Mouse (Mus musculus) brain, embryonic 18.5 days (tissue): ENCODE measurements around the gene Nup155.
"Not testable (repeated sequence)": the region's sequence is repeated elsewhere in the genome, so short reads cannot be mapped to it uniquely, and the experiment has no call there.

Source experiments
- DNase-seq: peaks from one replicate; pipeline ENCODE4 v3.0.0-alpha.2; 2012; ENCODE audit warnings: low read depth, low spot score

The Nup155 gene

DNA sequence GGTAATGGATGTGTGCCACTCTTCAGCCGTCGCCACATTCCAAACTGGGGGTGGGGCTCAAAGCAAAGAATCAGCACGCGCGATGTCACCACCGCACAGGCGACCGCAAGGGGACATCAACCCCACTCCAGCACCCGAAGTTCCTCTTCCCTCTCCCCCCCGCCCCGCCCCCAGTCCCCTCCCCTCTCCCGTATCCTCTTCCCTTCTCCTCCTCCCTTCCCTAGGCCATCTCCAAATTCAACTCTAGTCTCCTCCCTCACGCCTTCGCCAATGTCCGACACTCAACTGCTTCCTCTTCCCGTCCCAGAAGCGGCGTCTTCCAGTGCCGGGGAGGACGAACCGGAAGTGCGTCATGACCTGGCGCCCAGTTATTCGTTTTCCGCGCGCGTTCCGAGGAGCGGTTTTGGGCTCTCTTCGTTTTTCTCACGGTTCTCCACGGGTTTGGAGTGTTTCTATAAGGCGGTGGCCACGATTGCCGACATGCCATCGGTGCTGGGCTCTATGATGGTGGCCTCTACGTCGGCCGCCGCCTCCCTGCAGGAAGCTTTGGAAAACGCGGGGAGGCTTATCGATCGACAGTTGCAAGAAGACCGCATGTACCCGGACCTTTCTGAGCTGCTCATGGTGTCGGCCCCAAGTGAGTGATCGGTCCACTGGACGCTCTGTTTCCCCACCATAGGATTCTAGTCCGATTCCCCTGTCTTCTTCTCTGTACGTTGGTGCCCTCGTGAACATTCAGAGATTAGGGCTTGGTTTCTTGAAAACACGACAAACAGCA, at the start of gene Nup155:
Nup155 (plus strand) TSS at position 308 of the 778 bp plus-strand sequence.
- peak; percentile 90 for DNase-seq

DNA sequence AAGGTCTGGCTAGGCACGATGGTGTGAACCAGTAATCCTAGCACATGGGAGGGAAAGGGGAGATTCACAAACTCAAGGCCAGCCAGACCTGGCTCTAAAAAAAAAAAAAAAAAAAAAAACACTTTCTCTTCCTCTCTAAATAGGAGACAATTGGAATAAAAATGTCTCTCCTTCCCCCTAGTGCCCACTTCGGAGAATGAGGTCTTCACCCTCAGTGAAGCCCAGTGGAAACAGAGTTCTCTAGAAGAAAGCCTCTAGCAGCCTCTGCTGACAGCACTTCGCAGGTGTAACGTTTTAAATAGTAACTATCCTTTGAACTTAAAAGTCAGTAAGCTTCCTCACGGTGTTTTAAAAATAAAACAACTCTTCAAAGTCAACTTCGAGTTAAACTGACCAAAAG, 43.9 kb upstream of the Nup155 start:
- peak; percentile 4 for DNase-seq

DNA sequence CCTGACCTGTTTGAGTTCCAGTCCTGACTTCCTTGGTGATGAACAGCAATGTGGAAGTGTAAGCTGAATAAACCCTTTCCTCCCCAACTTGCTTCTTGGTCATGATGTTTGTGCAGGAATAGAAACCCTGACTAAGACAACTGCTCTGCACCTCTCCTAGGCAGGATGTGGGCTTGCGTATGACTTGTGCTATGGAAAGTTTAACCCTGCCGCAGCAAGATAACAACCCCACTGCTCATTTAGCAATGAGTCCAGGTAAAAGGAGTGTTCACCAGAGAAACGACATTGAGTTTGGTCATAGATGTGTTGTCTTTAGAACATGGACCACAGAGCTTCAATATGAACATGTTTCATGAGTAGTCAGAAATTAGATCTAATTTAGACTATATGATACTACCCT, 35.9 kb upstream of the Nup155 start:
- DNase-seq = not testable (repeated sequence)

DNA sequence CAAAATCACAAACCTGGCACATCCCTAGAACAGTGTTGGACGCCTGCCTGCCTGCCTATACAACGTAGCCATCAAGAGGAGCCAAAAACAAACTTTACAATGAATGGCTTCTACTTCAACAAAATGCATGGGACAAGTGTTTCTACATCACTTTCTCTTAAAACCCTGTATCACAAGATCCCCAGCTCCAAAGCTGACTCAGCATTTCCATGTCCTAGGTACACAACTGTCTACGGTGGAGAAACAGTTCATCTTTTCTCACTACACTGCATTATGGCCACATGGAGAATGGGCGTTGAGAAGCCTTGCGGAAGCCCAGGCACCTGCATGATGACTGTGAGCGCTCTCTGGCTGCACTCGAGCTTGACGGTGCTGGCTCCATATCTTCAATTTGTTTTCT, 26.9 kb upstream of the Nup155 start:
- DNase-seq = no peak

DNA sequence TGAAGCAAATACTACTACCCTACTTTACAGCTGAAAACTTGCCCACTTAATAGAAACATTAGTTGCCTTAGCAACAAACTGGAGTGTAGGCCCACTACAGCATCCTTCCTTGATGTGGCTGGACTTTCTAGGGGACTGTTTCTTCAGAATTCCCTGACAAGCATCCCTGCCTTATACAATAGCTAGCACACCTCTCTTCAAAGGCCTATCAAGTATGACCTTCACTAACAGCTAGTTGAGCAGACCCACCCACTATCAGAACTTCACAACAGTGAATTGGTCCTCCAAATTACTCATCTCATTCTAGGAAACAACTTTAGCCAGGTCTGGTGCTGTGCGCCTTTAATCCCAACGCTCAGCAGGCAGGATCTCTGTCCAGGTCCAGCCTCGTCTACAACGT, 21.8 kb upstream of the Nup155 start:
- DNase-seq = no peak

DNA sequence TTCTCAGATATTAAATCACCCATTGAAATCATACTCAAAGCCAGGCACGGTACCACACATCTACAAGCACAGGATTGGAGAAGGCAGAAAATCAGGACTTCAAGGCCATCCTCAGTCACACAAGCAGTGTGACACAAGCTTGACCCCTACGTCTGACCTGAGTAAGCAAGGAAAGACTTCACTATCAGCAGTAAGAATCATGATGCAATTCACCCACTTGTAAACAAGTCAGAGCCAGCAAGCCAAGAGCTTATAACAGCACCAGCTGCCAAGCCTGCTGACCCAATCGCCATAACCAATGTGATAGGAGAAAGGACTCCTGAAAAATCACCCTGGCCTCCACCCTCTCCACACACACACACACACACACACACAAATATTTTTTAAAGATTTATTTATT, 20.4 kb upstream of the Nup155 start:
- DNase-seq = no peak

DNA sequence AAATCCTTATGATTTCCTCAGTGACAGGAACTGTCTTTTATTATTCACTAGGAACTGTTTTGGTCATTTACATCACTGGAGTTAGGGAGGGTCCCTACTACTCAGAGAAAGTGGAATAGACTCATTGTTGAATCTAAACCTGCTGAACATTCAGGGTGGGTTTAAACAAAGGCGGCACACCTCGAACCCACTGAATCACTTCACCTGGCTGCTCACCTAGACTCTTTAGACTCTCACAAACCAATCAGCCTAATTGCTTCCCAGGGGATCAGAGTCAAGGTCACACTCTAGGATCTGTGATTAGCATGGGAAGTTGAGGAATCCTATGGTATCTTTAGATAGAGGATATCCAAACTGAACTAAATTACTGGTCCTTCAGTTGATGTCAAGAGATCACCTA, 18.4 kb upstream of the Nup155 start:
- no peak for DNase-seq

DNA sequence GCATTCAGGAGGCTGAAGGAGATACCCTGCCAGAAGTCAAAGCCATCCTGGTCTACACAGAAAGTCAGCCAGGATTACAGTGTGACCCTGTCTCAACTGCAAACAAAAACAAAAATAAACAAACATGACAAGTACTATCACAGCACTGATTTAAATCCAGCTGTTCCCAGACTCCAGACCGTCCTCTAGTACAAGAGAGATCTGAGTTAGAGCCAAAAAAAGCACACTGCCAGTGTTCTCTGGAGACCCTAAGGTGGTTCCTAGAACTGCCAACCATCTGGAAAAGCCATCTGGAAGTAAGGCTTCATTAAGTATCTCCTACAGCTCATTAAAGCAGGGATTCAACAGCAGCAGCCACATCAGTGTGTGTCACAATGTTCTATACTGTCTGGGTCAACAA, 16.4 kb upstream of the Nup155 start:
- DNase-seq = not testable (repeated sequence)

DNA sequence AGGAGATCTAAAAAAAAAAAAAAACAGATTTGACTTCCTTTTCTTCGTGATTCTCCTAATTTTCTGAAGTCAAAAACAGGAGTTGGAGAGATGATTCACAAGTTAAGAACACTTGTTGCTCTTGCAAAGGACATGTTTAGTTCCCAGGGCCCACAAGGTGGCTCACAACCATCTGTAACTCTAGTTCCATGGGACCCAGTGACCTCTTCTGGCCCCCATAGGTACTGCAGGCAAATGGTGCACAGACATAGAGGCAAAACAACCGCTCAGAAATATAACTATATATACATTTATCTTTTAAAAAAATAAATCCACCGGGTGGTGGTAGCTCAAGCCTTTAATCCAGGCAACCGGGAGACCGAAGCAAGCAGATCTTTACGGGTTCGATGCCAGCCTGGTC, 11.2 kb upstream of the Nup155 start:
- no peak for DNase-seq

DNA sequence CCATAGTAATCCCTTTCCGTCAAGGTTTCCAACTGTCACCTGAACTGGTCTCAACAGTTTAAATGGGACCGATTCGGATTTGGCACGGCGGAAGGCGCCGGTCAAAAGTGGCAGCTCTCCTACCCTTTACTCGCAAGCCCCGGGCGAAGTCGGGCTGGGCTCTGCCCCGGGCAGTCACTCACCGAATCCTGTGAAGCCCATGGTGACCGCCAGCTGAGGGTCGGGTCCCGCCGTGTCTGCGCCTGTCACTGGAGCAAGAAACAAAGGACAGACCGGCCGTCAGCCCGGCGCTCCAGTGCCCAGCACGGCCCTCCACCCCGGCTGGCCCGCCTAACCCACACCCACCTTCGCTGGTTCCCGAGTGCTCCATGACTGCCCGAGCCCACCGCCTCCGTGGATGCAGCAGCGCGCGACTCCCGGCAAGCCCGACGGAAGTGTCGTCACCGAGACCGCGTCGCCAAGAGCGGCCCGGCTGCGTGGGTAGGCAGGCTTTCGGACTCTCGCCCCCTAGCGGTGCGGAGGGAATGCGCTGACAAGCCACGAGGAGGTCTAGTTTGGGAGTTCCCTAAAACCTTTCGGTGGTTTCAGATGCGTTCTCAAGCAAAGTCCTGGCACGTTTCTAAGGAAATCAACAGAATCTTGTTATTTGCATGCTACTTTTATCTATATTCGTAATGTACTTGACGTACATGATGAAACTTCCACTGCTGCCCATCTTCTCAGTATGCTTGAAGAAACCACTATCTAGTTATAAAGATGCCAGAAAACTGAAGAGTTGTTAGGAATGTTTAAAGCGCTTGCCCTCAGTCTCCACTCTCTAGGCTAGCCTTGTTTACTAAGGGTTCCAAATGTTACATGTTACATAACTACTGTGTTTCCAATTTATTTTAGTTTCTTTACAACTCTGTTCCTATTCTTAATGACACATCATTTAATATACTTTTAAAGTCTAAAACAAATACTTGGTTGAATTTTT, 10.0 kb upstream of the Nup155 start, which contains the start of gene Wdr70:
Wdr70 (minus strand) TSS at position 436 of the 976 bp plus-strand sequence.
- DNase-seq = peak; percentile 82

DNA sequence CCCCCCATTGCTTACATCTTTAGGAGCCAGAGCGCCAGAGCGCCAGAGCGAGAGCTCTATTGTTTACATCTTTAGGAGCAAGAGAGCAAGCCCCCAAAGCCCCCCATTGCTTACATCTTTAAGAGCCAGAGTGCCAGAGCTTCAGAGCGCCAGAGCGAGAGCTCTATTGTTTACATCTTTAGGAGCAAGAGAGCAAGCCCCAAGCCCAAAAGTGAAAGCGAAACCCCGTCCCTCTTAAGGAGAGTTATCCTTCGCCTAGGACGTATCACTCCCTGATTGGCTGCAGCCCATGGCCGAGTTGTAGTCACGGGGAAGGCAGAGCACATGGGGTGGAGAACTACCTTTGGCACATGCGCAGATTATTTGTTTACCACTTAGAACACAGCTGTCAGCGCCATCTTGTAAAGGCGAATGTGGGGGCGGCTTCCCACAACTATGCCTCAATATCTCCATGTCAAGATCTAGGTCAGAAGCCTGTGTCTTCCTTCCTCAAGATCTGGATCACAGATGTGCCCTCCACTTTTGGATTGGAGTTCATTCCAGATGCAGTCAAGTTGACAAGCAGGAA, 7.0 kb upstream of the Nup155 start:
- DNase-seq = not testable (repeated sequence)

DNA sequence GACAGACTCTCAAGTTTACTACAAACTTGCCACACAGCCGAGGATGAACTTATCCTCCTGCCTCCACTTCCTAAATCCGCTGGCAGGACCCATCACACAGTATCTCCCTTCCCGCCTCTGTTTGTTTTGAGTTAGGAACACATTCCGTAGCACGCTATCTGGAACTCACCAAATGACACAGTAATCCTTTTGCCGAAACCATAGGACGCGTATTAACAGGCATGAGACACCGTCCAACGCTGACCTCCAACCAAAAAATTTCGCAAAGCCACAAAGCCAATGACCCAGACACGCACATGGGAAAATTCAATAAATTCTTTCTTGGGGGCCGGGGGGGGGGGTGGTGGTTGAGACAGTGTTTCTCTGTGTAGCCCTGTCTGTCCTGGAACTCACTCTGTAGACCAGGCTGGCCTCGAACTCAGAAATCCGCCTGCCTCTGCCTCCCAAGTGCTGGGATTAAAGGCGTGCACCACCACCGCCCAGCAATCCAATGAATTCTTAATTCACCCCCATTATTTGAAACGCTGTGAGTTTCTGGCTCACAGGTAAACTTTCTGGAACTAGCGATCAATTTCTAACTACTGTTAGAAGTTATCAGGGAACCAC, 610 bp upstream of the Nup155 start:
- DNase-seq = no peak

DNA sequence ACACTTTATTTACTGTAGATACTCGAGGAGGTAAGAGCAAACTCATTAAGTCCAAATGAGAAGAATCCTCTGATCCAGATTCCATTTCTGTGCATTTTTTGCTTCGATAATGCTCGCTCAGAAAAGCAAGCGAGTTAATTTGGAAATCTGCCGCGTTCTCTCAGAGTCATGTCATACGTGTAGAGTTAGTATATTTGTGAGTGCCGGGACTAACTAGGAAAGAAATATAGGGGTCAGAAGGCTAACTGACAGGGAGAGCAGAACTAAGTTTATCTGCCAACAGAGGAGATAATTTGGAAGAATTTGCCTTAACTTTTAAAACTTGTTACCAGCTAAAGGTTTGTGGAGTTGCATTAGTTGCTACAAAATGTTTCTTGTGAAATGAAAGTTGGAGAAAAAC, 709 bp downstream of the Nup155 start:
- DNase-seq = no peak

DNA sequence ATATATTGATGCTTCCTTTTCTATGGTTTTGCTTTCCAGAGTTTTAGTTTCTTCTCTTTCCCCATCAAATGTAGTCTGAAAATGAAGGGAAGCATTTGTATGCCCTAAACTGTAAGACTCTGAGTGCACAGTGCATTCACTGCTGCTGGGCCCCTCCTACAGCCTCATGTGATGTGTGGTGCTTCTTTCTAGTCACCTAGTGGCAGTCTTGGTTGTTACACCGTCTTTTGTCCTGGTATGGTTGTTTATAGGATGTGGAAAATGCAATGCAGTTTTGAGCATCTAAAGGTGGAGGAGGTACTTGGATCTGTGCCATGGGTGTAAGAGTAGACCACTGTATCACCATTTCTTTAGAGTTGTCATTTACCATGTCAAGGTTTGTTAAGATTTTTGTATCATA, 20.2 kb downstream of the Nup155 start:
- DNase-seq = no peak

DNA sequence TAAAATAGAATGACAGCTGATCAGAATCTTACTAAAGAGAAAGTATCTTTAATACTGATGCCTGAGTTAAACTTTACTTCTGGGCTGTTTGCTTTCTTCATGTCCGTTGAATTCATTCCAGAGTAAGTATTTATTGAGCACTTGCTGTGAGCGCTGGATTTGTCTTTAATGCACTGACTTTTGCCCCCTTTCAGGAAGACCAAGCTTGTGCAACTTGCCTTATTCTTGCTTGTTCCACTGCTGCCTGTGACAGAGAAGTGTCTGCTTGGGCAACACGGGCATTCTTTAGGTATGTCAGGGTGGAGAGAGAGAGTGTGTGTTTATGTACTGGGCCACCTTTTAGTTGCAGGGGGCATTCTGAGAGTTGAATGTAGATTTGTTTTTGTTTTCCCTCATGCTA, 22.2 kb downstream of the Nup155 start:
- DNase-seq = no peak

DNA sequence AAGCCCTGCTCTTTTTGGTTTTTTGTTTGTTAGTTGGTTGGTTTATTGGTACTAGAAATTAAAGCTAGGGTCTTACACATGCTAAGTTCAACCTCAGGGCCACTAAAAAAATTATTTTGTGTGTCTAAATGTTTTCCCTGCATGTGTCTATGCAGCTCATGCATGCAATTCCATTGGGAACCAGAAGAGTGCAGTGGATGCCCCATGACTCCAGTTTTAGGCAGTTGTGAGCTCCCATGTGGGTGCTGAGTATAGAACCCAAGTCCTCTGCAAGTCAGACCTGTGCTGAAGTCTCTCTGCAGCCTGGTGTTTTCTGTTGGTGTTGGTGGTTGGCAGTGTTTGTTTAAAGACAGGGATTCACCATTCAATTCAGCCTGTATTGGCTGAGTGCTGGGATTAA, 22.7 kb downstream of the Nup155 start:
- DNase-seq = no peak

DNA sequence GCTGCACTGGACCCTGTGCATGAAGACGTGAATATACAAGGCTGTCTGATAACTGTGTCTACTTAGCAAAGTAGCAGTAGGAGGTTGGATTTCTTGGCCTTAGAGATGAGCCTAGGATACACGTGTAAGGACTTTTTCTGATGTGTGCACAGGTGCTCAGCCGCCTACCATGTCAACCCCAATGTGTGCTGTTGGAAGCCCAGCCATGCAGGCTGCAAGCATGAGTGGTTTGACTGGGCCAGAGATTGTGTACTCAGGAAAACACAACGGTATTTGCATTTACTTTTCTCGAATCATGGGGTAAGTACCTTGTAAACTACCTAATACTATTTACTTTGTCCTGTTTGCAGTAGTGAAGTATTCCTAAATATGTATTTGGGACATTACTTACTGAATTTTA, 26.5 kb downstream of the Nup155 start:
- no peak for DNase-seq

DNA sequence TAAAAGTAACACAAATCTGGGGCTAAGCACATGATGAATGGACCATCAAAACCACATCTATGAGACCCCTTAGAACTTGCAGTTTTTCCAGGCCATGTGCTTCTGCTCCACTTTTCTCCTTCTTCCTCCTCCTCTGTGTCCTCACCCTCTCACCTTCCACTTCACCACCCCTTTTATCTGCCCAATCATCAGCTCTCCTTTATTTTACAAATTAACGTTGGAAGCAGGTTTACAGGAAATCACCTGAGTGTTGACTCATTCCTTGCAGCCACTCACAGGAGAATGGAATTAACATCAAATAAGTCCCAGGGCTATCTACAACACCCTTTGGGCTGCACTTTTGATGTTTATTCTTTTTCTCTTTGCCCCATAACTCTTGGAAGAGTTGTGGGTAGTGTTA, 52.8 kb downstream of the Nup155 start:
- DNase-seq = no peak

DNA sequence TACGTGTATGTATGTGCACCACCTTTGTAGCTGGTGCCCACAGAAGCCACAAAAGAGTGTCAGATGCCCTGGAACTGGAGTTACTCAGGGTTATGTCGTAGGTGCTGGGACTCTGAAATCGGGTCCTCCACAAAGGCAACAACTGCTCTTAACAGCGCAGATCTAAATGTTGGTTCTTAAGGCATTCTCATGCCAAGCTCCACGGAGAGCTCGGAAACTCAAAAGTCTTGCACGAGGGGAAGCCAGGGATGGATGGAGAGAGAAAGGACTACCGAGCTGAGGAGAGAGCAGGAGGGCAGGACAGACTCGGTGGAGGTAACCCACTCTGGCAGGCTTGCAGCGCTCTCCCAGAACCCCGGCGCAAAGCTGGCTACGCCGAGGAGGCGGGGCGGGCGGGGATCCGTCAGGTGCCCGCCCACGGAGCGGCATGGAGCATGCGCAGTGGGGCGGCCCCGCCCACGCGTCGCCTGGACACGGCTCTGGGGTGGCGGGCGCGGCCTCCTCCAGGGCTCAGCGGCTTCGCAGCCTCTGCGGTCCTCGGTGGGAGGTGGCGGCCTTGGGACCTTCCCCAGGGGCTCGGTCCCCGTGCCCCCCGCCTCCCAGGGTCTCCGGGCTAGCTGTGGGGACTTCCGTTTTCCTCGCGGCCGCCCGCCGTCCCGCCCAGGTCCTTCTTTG, 59.7 kb downstream of the Nup155 start, which contains the start of gene Cplane1:
Cplane1 (plus strand) TSS at position 516 of the 675 bp plus-strand sequence.
- DNase-seq = peak; percentile 85

DNA sequence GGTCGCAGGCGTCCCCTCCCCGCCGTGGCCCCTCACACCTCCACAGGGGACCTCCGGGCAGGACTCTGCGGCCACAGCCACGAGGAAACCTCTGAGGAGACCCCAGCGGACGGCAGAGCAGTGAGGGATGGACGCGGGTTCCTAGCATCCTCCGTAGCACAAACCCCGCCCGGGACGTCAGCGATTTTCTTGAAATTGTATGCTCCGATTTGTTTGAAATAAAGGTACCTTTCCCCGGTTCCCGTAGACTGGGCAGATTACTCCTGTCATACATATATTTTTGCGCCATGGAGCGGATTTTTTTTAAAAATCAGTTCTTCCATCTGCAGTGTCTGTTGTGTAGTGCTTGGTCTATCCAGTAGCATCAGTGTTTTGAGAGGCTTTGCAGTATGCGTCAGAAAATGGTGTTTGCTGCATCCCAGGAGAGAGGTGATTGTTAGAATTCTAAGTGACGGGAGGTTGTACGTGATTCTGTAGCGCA, 60.2 kb downstream of the Nup155 start:
- peak; percentile 24 for DNase-seq

DNA sequence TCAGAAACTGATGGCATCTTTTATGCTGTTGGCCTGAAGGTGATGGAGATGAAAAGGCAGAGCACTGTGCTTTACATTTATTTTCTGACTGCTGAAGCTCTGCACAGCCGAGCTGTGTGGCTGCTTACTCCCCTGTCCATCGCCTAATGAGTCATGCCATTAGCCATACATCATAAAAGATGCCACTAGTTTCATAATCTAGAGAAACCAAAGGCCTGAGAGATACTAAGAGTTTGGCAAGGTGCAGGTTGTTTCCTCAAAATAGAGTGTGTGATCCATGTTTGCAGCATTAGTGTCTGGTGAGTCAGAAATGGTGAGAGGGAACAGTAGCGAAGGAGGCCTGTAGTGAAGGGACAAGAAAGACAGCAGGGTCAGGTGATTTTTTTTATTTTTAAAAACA, 80.5 kb downstream of the Nup155 start:
- DNase-seq = no peak
